Mouse (Mus musculus) ES-Bruce4 (cell line): ENCODE measurements around the gene Ccdc136. TPM values are rescaled to one million over a fixed set of nuclear protein-coding genes. Genes with fewer than 3 reads are reported as not detected.

Experiments
- H3K27ac ChIP-seq: 2 replicates; pipeline ENCODE4 v1.5.1; 2012; ENCODE audit warnings: low read length, inconsistent platforms; ENCODE audit not compliant: insufficient read depth
- H3K27me3 ChIP-seq: 2 replicates; pipeline ENCODE4 v1.6.1; 2012; ENCODE audit warnings: mild to moderate bottlenecking, low read length, inconsistent platforms; ENCODE audit not compliant: control insufficient read depth, poor library complexity, insufficient read depth, severe bottlenecking
- H3K36me3 ChIP-seq: 2 replicates; pipeline ENCODE4 v1.6.1; 2012; ENCODE audit warnings: inconsistent platforms, mild to moderate bottlenecking, low read length, moderate library complexity; ENCODE audit not compliant: control insufficient read depth, poor library complexity, insufficient read depth, severe bottlenecking
- H3K4me1 ChIP-seq: one replicate; pipeline ENCODE4 v1.8.1; 2011; ENCODE audit warnings: low read length; ENCODE audit not compliant: control insufficient read depth, insufficient read depth
- H3K4me3 ChIP-seq: 2 replicates; pipeline ENCODE4 v1.5.1; 2011; ENCODE audit warnings: low read depth, mild to moderate bottlenecking, low read length
- H3K9ac ChIP-seq: 2 replicates; pipeline ENCODE4 v1.6.1; 2012; ENCODE audit warnings: low read depth, mild to moderate bottlenecking, inconsistent platforms; ENCODE audit not compliant: poor library complexity, severe bottlenecking
- H3K9me3 ChIP-seq: replicated peaks from 2 replicates; pipeline ENCODE4 v1.6.1; 2012; ENCODE audit warnings: mild to moderate bottlenecking, low read length, inconsistent platforms; ENCODE audit not compliant: control insufficient read depth, poor library complexity, insufficient read depth, severe bottlenecking
- CTCF ChIP-seq: IDR thresholded peaks from one replicate; pipeline ENCODE4 v1.8.1; 2011; ENCODE audit warnings: low read depth, low read length
- EP300 ChIP-seq: IDR thresholded peaks from 2 replicates; pipeline ENCODE4 v1.6.1; 2011; ENCODE audit warnings: low read depth, low read length; ENCODE audit not compliant: insufficient read depth
- POLR2A ChIP-seq: IDR thresholded peaks from one replicate; pipeline ENCODE4 v1.8.1; 2011; ENCODE audit warnings: low read length; ENCODE audit not compliant: insufficient read depth
- polyA plus RNA-seq: library from polyadenylated mRNA; stranded (reverse); fragments of >200 nt; gene quantifications from 2 replicates; pipeline ENCODE4 v1.2.4, GENCODE M21; 2011; ENCODE audit warnings: low read depth; ENCODE audit not compliant: missing spikeins, insufficient read depth, insufficient read length

Ccdc136 gene
- polyA plus RNA-seq, 1 experiment, result 22.7 TPM

DNA sequence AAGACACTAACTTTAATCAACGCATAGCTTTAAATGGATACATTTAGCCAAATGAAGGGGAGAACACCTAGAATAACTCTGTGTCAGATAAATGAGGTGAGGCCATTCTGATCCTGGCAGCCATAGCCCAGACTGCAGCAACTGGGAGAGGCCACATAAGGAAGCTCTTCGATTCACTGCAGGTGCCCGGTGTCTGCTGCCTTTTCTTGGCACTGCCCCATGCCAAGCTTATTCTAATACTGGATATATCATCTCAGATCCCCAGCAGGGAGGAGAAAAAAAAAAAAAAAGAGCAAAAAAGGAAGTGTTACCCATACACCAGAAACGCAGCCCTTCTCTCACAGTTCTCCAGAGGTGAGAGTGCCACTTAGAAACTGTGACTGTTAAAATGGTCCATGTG is 18.7 kb upstream of the Ccdc136 start:
- H3K27ac ChIP-seq, result no peak overlapping the region
- no peak for TF ChIP-seq EP300
- TF ChIP-seq POLR2A, result no peak
- TF ChIP-seq CTCF, result no peak
- no peaks in the 10 kb centered on the region for H3K9me3 ChIP-seq
- peaks cover 29% of the 10 kb centered on the region for H3K36me3 ChIP-seq
- no peak overlapping the region for H3K4me3 ChIP-seq
- no peaks in the 10 kb centered on the region for H3K27me3 ChIP-seq
- H3K9ac ChIP-seq, result no peak overlapping the region
- no peaks in the 10 kb centered on the region for H3K4me1 ChIP-seq

GRCm38 (mm10) chr6:29378678-29379077 is 17.4 kb upstream of the Ccdc136 start:
- H3K4me3 ChIP-seq, result no peak overlapping the region
- H3K4me1 ChIP-seq, result no peaks in the 10 kb centered on the region
- no peak overlapping the region for H3K9ac ChIP-seq
- H3K9me3 ChIP-seq, result no peaks in the 10 kb centered on the region
- peaks cover 21% of the 10 kb centered on the region for H3K36me3 ChIP-seq
- H3K27ac ChIP-seq, result no peak overlapping the region
- TF ChIP-seq CTCF, result no peak
- no peak for TF ChIP-seq POLR2A
- TF ChIP-seq EP300, result no peak
- no peaks in the 10 kb centered on the region for H3K27me3 ChIP-seq

- Histone ChIP-seq H3K36me3 (peaks cover 8% of the 10 kb centered on the region), H3K27me3 (no peaks in the 10 kb centered on the region), H3K9ac (no peak overlapping the region), H3K27ac (no peak overlapping the region), H3K4me1 (no peaks in the 10 kb centered on the region), H3K4me3 (no peak overlapping the region), H3K9me3 (no peaks in the 10 kb centered on the region)
- TF ChIP-seq EP300 (no peak), CTCF (no peak), POLR2A (no peak)
Measured at GRCm38 (mm10) chr6:29379954-29380353, 16.2 kb upstream of the Ccdc136 start.

DNA sequence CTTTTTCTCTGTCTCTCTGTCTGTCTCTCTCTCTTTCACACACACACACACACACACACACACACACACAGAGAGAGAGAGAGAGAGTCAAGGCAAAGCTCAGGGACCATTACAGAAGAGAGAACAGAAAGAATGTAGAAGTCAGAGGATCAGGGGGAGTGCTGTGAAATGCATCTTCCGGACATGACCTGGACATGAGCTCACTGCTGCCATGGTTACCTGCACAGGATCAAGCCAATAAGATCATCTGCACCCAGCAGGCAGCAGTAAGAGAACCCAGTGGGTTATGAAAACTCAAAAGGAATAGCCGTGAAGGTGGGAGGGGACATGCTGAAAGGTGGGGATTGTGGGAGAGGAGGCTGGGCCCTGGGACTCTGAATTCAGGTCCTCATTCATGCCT is 13.7 kb upstream of the Ccdc136 start:
- no peaks in the 10 kb centered on the region for H3K9me3 ChIP-seq
- H3K27me3 ChIP-seq, result no peaks in the 10 kb centered on the region
- no peaks in the 10 kb centered on the region for H3K36me3 ChIP-seq
- H3K4me1 ChIP-seq, result no peaks in the 10 kb centered on the region
- TF ChIP-seq EP300 (no peak), CTCF (no peak), POLR2A (no peak)
- no peak overlapping the region for H3K4me3 ChIP-seq
- H3K9ac ChIP-seq, result no peak overlapping the region
- no peak overlapping the region for H3K27ac ChIP-seq

DNA sequence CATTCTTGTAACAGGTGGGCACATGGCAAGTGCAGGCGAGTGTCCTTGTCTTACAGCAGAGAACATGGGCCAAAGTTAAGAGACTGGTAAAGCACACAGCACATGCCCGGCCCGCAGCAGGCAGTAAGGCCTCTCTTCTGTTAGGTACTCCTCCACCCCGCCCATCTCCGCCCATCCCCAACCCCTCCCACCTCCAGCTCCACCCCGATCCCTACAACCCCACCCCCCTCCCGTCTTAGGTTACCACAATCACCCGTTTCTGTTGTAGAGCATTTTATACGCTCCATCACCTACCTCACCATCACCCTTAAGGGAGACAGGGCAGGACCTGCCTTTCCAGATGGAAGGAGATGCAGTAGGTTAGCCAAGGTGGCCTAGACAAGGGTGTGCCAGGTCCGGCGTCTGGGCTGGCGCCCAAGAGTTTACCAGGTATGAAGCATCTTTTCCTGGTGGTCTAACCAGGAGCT is 8.0 kb upstream of the Ccdc136 start, which contains the start of gene Opn1sw:
TSS of gene Opn1sw (minus strand) at position 417 of the 467 bp plus-strand sequence.
- H3K4me3 ChIP-seq, result peak within 1 kb of the TSS; percentile 59
- no peaks in the 10 kb centered on the region for H3K4me1 ChIP-seq
- TF ChIP-seq POLR2A, result peak; percentile 84
- TF ChIP-seq CTCF, result no peak
- H3K9me3 ChIP-seq, result no peaks in the 10 kb centered on the region
- H3K27me3 ChIP-seq, result no peaks in the 10 kb centered on the region
- H3K9ac ChIP-seq, result no peak within 1 kb of the TSS
- H3K27ac ChIP-seq, result no peak within 1 kb of the TSS
- H3K36me3 ChIP-seq, result no peaks in the 10 kb centered on the region

- no peak overlapping the region for H3K9ac ChIP-seq
- H3K4me3 ChIP-seq, result peak overlapping the region; percentile 59
- no peak overlapping the region for H3K27ac ChIP-seq
Measured at GRCm38 (mm10) chr6:29388606-29389080, 7.5 kb upstream of the Ccdc136 start.

More at GRCm38 (mm10) chr6:29388606-29389080, 7.5 kb upstream of the Ccdc136 start:
- no peak for TF ChIP-seq CTCF
- TF ChIP-seq EP300, result no peak
- TF ChIP-seq POLR2A, result no peak
- no peaks in the 10 kb centered on the region for H3K4me1 ChIP-seq
- H3K36me3 ChIP-seq, result no peaks in the 10 kb centered on the region
- no peaks in the 10 kb centered on the region for H3K9me3 ChIP-seq
- no peaks in the 10 kb centered on the region for H3K27me3 ChIP-seq
